Mouse (Mus musculus): Measurements from ENCODE around the gene Zfp976. TPM values are rescaled to one million over a fixed set of nuclear protein-coding genes. Genes with fewer than 3 reads are reported as not detected.
"Not testable (repeated sequence)": the region's sequence is repeated elsewhere in the genome, so short reads cannot be mapped to it uniquely, and the experiment has no call there.

Zfp976 gene
- 4.4 TPM in 2 replicates for polyA plus RNA-seq (2016; fragmentation: Nextera tagmentation; extraction: Ambion mirVana)

- 4% methylated on average over 25 of the region's 25 CpGs for WGBS
- ATAC-seq (ENCODE audit: insufficient number of reproducible peaks, insufficient read depth, low FRiP score, low TSS enrichment) = peak; percentile 90
- Histone ChIP-seq H3K4me2 (replicated peaks) (peak within 1 kb of the TSS; percentile 42), H3K4me3 (peak within 1 kb of the TSS; percentile 42), H3K9ac (peak within 1 kb of the TSS; percentile 40)
- not testable (repeated sequence) for H3K4me1 ChIP-seq, H3K36me3 ChIP-seq, H3K9me3 ChIP-seq, H3K27ac ChIP-seq, H3K27me3 ChIP-seq
Measured at GRCm38 (mm10) chr7:42642152-42643115, at the start of gene Zfp976. TSS of gene Zfp976 (minus strand) at chr7:42642588.

DNA sequence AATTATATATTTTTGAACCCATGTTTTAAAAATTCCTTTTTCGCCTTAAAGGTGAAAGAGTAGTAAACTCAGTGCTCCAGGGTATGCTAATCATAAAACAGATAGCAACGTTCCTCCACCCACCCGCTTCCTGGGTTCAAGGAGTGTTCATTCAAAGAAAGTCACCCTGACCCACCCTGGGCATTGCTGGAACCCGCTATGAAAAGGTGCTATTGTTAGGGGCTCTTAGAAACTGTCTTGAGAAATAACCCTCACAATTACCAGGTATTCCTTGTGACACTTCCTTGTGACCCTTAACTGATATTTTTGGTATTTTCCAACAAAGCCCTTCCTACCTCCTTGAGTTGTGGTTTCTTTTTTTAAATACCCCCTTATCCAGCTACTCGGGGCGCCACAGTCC, 37.7 kb upstream of the Zfp976 start:
- not testable (repeated sequence) for H3K36me3 ChIP-seq; ATAC-seq (ENCODE audit: insufficient number of reproducible peaks, insufficient read depth, low FRiP score, low TSS enrichment); H3K27me3 ChIP-seq; H3K9ac ChIP-seq; H3K27ac ChIP-seq; H3K4me1 ChIP-seq; H3K4me2 ChIP-seq (replicated peaks); H3K4me3 ChIP-seq
- WGBS = 87% methylated on average over 6 of the region's 6 CpGs
- peaks cover 16% of the 10 kb centered on the region for H3K9me3 ChIP-seq

GRCm38 (mm10) chr7:42679646-42680045, 37.3 kb upstream of the Zfp976 start:
- peaks cover 16% of the 10 kb centered on the region for H3K9me3 ChIP-seq
- not testable (repeated sequence) for H3K36me3 ChIP-seq; ATAC-seq (ENCODE audit: insufficient number of reproducible peaks, insufficient read depth, low FRiP score, low TSS enrichment)

GRCm38 (mm10) chr7:42660140-42660539, 17.8 kb upstream of the Zfp976 start:
- 77% methylated on average over 5 of the region's 5 CpGs for WGBS

More at GRCm38 (mm10) chr7:42679646-42680045, 37.3 kb upstream of the Zfp976 start:
- H3K4me1 ChIP-seq; H3K4me2 ChIP-seq (replicated peaks); H3K4me3 ChIP-seq; H3K9ac ChIP-seq; H3K27ac ChIP-seq; H3K27me3 ChIP-seq: not testable (repeated sequence)

GRCm38 (mm10) chr7:42655211-42655610, 12.8 kb upstream of the Zfp976 start:
- H3K9ac ChIP-seq; H3K27me3 ChIP-seq; H3K27ac ChIP-seq; H3K4me1 ChIP-seq; H3K36me3 ChIP-seq; H3K4me2 ChIP-seq (replicated peaks); ATAC-seq (ENCODE audit: insufficient number of reproducible peaks, insufficient read depth, low FRiP score, low TSS enrichment); H3K4me3 ChIP-seq: not testable (repeated sequence)
- WGBS = 69% methylated on average over 2 of the region's 2 CpGs
- H3K9me3 ChIP-seq = peaks cover 13% of the 10 kb centered on the region

More at GRCm38 (mm10) chr7:42660140-42660539, 17.8 kb upstream of the Zfp976 start:
- peaks cover 20% of the 10 kb centered on the region for H3K36me3 ChIP-seq
- H3K9ac ChIP-seq; H3K4me3 ChIP-seq; H3K27me3 ChIP-seq; H3K9me3 ChIP-seq; H3K4me1 ChIP-seq; H3K27ac ChIP-seq; ATAC-seq (ENCODE audit: insufficient number of reproducible peaks, insufficient read depth, low FRiP score, low TSS enrichment); H3K4me2 ChIP-seq (replicated peaks): not testable (repeated sequence)

GRCm38 (mm10) chr7:42643120-42643620, 782 bp upstream of the Zfp976 start:
- peak overlapping the region; percentile 42; the same call in 1 of the 2 replicates for H3K4me3 ChIP-seq
- H3K27me3 ChIP-seq; H3K36me3 ChIP-seq; ATAC-seq (ENCODE audit: insufficient number of reproducible peaks, insufficient read depth, low FRiP score, low TSS enrichment); H3K9me3 ChIP-seq; H3K9ac ChIP-seq; H3K4me1 ChIP-seq; H3K27ac ChIP-seq: not testable (repeated sequence)
- H3K4me2 ChIP-seq (replicated peaks) = peak overlapping the region; percentile 42
- 18% methylated on average over 3 of the region's 3 CpGs for WGBS

- H3K4me1 ChIP-seq; H3K4me2 ChIP-seq (replicated peaks); H3K27me3 ChIP-seq; H3K27ac ChIP-seq; H3K9ac ChIP-seq; ATAC-seq (ENCODE audit: insufficient number of reproducible peaks, insufficient read depth, low FRiP score, low TSS enrichment); H3K4me3 ChIP-seq; H3K36me3 ChIP-seq: not testable (repeated sequence)
- H3K9me3 ChIP-seq = peaks cover 13% of the 10 kb centered on the region
Measured at GRCm38 (mm10) chr7:42631031-42631430, 11.4 kb downstream of the Zfp976 start.

- not testable (repeated sequence) for H3K36me3 ChIP-seq; ATAC-seq (ENCODE audit: insufficient number of reproducible peaks, insufficient read depth, low FRiP score, low TSS enrichment); H3K4me1 ChIP-seq; H3K4me3 ChIP-seq; H3K27me3 ChIP-seq; H3K27ac ChIP-seq; H3K4me2 ChIP-seq (replicated peaks); H3K9ac ChIP-seq
- peaks cover 31% of the 10 kb centered on the region for H3K9me3 ChIP-seq
Measured at GRCm38 (mm10) chr7:42595666-42596065, 46.7 kb downstream of the Zfp976 start.

GRCm38 (mm10) chr7:42592413-42592812, 50.0 kb downstream of the Zfp976 start, which contains the start of gene Zfp977:
TSS of gene Zfp977 (minus strand) at chr7:42592547.
- H3K4me2 ChIP-seq (replicated peaks); H3K27me3 ChIP-seq; H3K4me1 ChIP-seq; ATAC-seq (ENCODE audit: insufficient number of reproducible peaks, insufficient read depth, low FRiP score, low TSS enrichment); H3K9ac ChIP-seq; H3K36me3 ChIP-seq; H3K4me3 ChIP-seq; H3K27ac ChIP-seq: not testable (repeated sequence)
- H3K9me3 ChIP-seq = peaks cover 31% of the 10 kb centered on the region
- 91% methylated on average over 11 of the region's 11 CpGs for WGBS

GRCm38 (mm10) chr7:42591311-42591710, 51.1 kb downstream of the Zfp976 start:
- ATAC-seq (ENCODE audit: insufficient number of reproducible peaks, insufficient read depth, low FRiP score, low TSS enrichment); H3K4me1 ChIP-seq; H3K27ac ChIP-seq; H3K9ac ChIP-seq; H3K36me3 ChIP-seq; H3K27me3 ChIP-seq; H3K4me2 ChIP-seq (replicated peaks); H3K4me3 ChIP-seq: not testable (repeated sequence)
- H3K9me3 ChIP-seq = peaks cover 26% of the 10 kb centered on the region

DNA sequence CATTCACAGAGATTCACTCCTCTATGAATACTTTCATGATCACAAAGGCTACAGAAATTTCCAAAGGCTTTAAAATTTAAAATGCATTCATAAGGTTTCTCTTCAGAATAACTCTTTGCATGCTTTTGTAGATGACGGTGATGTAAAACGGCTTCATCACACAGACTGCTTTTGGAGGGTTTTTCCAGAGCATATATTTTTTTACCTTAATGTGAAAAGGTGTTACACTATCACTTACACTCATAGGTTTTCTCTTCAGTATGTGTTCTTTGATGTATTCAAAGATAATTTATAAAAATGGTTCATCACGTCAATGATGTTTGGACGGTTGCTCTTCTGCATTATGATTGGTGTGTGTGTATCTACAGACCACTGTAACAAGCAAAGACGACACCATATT, 63.9 kb downstream of the Zfp976 start, which contains the start of gene Gm21028:
Gene Gm21028, minus strand, starts transcription at position 101 of the 400 bp plus-strand sequence.
- H3K27me3 ChIP-seq = no peaks in the 10 kb centered on the region
- H3K4me3 ChIP-seq = no peak within 1 kb of the TSS
- H3K4me2 ChIP-seq (replicated peaks) = no peak within 1 kb of the TSS
- no peak within 1 kb of the TSS for H3K9ac ChIP-seq
- WGBS = 93% methylated on average over 5 of the region's 5 CpGs
- ATAC-seq (ENCODE audit: insufficient number of reproducible peaks, insufficient read depth, low FRiP score, low TSS enrichment) = no peak
- H3K27ac ChIP-seq = no peak within 1 kb of the TSS
- peaks cover 33% of the 10 kb centered on the region for H3K9me3 ChIP-seq
- no peaks in the 10 kb centered on the region for H3K4me1 ChIP-seq
- peaks cover 8% of the 10 kb centered on the region; the same call in 1 of the 2 replicates for H3K36me3 ChIP-seq

Data from embryonic facial prominence, embryonic 12.5 days (tissue).